Mouse (Mus musculus): Measurements from ENCODE around the gene Tspan14. TPM values are rescaled to one million over a fixed set of nuclear protein-coding genes. Genes with fewer than 3 reads are reported as not detected.

The Tspan14 gene
- 57.2 and 76.9 TPM in 2 replicates for total RNA-seq (2017)

DNA sequence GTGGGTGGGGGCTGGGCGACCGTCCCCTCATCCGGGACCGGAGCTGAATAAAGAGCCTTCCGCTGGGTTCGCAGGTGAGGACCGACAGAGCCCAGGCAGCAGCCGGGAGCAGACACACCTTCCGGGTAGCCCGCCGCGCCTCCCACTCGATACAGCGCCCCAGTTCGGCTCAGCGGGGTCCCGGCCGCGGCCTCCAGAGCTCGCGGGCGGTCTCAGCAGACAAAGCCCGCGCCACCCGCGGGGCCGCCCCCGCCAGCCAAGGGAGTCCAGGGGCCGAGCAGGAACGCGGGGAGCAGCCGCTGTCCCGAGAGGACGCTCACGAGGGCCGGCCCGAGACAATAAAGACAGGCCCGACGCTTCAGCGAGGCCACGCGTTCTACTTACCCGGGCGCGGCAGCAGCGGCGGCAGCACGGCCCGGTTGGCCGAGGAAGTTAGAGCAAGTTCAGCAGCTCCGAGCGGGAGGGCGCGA, at the start of gene Tspan14:
Gene Tspan14 (minus strand): TSS at position 416 of the 470 bp plus-strand sequence.
- ATAC-seq (replicated peaks in 1 of 2; ENCODE audit: insufficient read depth in 1 of 2, low FRiP score in 2 of 2, low TSS enrichment in 1 of 2, low read depth in 1 of 2, poor library complexity in 2 of 2, severe bottlenecking in 2 of 2): no peak

DNA sequence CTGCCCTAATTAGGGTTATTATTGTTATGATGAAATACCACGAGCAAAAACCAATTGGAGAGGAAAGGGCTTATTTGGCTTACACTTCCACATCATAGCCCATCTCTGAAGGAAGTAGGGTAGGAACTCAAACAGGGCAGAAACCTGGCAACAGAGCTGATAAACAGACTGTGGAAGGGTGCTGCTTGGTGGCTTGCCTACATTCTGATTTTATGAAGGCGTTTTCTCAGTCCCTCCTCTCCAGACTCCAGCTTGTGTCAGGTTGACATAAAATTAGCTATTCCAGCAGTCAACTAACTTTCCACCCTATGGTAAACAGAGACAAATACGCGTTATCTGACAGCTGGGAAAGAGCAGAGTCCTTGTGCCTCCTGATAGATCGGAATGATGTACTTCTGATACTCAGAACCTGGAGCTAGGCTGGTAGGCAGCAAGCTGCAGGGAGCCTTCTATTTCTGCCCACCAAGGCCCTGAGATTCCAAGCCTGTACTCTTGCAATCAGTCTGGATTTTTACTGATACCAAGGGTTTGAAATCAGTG, 48.2 kb upstream of the Tspan14 start:
- ATAC-seq (replicated peaks in 1 of 2; ENCODE audit: insufficient read depth in 1 of 2, low FRiP score in 2 of 2, low TSS enrichment in 1 of 2, low read depth in 1 of 2, poor library complexity in 2 of 2, severe bottlenecking in 2 of 2): no peak

DNA sequence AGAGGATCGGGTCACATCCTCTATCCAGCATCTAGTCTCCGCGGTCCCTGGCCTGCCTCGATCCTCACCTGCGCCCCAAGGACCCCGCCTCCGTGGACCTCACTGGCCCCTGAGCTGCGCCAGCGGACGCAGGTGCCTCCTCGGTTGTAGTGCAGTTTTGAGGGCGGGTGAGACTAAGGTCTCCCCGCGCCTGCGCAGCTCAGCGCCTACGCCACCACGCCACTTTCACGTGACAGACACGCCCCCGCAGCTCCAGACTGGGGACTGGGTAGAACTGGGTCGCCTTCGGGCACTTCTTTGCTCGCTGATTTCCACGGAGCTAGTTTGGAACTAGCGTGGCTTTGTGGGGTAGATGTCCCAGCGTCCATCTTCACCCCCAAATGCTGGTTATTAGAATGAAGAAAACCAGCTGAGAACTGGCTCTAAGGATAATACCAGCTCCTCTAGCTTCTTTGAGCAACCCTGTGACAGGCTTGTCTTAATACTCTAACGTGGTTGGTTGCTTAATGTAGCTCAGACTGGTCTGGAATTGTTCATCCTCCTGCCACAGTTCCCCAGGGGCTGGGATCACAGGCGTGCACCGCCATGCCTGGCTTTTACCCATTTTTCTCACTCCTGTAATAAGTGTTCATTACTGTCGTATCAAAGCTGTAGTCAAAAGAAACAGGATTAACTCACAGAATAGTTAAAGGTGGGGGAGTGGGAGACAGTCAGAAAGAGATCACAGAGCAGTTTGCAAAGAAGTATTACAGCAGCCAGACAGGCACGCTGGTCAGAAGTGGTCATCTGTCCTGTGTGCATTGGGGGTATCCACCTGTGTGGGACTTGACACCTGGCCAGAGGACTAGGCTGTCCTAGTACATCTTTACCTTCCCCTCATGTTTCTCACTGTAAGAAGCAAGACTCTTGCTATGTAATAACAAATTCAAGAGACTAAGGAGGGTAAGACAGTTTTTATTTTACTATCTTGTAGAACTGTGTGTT, 47.3 kb upstream of the Tspan14 start, which contains the start of gene Fam213a:
Gene Fam213a (minus strand): TSS at position 159 of the 984 bp plus-strand sequence.
- peak; percentile 95 to 96 for ATAC-seq (replicated peaks in 1 of 2; ENCODE audit: insufficient read depth in 1 of 2, low FRiP score in 2 of 2, low TSS enrichment in 1 of 2, low read depth in 1 of 2, poor library complexity in 2 of 2, severe bottlenecking in 2 of 2)

DNA sequence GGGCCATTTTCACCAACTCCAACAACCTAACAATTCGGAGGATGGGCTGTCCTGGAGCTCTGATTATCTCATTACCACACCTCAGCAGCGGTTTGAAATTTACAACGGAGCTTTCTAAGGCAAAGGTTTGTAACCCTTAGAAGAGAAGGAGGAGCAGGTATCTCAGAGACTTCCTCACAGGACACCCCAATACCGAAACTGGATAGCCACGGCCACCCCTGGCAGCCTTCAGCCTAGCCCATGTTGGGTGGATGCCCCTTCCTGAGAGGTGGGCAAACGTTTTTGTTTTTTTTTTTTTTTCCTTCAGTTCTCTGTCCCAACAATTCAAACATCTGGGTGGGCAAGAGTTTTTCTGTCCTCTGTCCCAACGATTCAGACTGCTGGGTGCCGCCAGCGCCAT, 46.5 kb upstream of the Tspan14 start:
- ATAC-seq (replicated peaks in 1 of 2; ENCODE audit: insufficient read depth in 1 of 2, low FRiP score in 2 of 2, low TSS enrichment in 1 of 2, low read depth in 1 of 2, poor library complexity in 2 of 2, severe bottlenecking in 2 of 2): no peak

DNA sequence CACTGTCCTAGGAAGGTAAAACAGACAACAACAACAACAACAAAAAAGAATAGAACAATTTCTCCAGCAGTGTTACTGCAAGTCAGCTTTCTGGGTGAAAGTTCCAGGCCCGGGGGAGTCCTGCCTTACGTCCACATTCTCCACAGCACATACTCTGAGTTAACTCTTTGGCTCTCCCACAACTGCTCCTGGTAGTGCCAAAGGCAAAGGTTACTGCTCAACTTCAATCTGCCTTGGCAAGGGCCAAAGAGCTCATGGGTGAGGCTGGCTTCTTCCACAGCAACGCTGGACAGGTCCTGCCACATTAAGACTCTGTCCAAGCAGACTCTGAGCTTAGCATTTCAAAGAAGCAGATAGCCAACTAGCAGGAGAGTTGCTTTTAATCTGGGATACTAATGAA, 45.3 kb upstream of the Tspan14 start:
- no peak for ATAC-seq (replicated peaks in 1 of 2; ENCODE audit: insufficient read depth in 1 of 2, low FRiP score in 2 of 2, low TSS enrichment in 1 of 2, low read depth in 1 of 2, poor library complexity in 2 of 2, severe bottlenecking in 2 of 2)

DNA sequence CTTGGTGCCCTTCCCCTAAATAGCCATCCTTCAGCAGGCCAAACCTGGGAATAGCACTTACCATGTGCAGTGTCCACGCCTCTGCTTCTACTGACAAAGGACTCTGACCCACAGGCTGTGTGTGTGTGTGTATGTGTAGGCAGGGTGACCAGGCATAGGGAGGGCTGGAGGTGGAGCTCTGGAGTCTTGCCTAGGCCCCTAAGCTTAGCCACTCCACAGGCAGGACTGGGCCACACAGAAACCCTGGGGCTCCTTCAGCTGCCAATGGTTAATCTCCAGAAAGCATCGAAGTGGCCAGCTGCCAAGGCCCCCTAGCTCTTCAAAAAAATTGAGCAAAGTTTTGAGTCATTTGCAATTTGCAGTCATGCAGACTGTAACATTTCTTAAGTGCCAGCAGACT, 41.5 kb upstream of the Tspan14 start:
- no peak for ATAC-seq (replicated peaks in 1 of 2; ENCODE audit: insufficient read depth in 1 of 2, low FRiP score in 2 of 2, low TSS enrichment in 1 of 2, low read depth in 1 of 2, poor library complexity in 2 of 2, severe bottlenecking in 2 of 2)

GRCm38 (mm10) chr14:41007641-41008040, 41.0 kb upstream of the Tspan14 start:
- no peak; a peak in 1 of 4 replicates for ATAC-seq (replicated peaks in 1 of 2; ENCODE audit: insufficient read depth in 1 of 2, low FRiP score in 2 of 2, low TSS enrichment in 1 of 2, low read depth in 1 of 2, poor library complexity in 2 of 2, severe bottlenecking in 2 of 2)

DNA sequence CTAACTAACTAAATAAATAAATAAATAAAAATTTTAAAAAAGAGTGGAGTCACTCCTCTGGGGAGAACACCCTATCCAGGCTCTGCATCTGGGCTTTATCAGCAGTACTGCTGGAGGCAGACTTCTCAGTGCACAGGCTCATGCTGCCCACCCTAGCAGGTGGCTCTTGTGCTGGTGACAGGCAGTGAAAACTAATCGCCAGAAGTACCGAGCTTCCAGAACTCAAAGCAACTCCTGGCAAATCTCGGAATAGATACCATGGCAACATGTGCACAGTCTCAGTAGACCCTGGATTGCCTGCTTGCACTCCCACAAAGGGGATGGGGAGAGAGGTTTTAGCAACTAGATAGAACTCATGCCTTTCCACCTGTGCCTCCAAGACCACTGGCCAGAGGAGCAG, 40.3 kb upstream of the Tspan14 start:
- ATAC-seq (replicated peaks in 1 of 2; ENCODE audit: insufficient read depth in 1 of 2, low FRiP score in 2 of 2, low TSS enrichment in 1 of 2, low read depth in 1 of 2, poor library complexity in 2 of 2, severe bottlenecking in 2 of 2): no peak; a peak in 1 of 4 replicates

- ATAC-seq (replicated peaks in 1 of 2; ENCODE audit: insufficient read depth in 1 of 2, low FRiP score in 2 of 2, low TSS enrichment in 1 of 2, low read depth in 1 of 2, poor library complexity in 2 of 2, severe bottlenecking in 2 of 2): peak; percentile 19 to 58
Observed at GRCm38 (mm10) chr14:41006263-41006662, 39.7 kb upstream of the Tspan14 start.

DNA sequence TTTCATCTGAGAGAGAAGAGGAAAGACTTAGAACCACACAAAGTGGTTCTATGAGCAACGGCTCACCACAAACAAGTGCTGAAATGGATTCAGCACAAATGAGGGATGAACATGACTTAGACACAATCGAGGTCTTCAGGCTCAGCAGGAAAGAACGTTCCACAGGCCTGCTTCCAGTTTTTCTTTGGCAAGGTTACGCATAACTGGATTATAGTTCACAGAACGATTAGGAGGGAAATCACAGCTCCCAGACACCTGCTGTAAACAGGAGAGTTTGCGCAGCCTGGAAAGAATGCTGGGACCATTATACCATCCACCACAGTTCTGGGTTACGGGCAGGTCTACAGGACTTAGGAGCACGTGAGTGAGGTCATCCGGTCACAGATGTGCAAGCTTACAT, 39.1 kb upstream of the Tspan14 start:
- no peak for ATAC-seq (replicated peaks in 1 of 2; ENCODE audit: insufficient read depth in 1 of 2, low FRiP score in 2 of 2, low TSS enrichment in 1 of 2, low read depth in 1 of 2, poor library complexity in 2 of 2, severe bottlenecking in 2 of 2)

DNA sequence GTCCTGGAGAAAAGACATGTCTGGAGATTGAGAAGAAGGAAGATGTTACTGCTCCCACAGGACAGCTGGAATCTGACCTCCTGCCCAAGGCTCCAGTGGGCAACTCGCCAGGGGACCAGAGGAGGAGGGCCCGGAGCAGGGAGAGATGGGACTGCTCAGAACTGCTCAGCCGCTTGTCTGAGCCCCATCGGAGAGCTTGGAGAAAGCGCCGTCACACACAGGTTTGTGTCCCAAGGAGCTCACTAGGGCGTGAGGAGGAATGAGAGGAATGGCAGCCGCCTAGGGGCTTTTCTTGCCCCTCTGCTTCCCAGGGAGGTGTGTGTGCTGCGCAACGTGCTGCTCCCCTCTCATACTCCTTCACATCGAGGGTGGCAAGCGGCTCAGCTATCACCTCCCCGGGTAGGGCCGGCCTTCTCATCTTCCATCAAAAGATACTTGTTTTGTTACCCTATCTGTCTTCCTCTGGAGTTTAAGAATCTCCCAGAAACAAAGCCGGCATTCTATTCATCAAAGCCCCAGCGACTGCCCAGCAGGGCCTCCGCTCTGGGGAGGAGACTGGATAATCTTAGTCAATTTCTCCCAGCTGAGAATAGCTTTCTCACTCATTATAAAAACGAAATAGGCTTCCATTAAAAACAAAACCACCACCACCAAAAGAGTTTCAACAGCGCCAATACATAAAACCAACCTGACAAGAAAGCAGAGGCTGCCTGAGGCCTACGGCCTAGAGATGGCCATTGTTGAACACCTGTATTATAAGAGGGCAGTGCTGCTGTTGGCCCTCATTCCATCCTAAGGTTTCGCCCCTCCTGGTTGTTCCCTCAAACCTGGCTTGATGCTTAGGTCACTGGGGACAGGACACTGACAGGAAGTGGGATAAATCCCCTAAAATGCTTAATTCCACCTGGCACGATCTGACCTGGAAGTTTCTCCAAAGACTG, 37.9 kb upstream of the Tspan14 start:
- ATAC-seq (replicated peaks in 1 of 2; ENCODE audit: insufficient read depth in 1 of 2, low FRiP score in 2 of 2, low TSS enrichment in 1 of 2, low read depth in 1 of 2, poor library complexity in 2 of 2, severe bottlenecking in 2 of 2): no peak

DNA sequence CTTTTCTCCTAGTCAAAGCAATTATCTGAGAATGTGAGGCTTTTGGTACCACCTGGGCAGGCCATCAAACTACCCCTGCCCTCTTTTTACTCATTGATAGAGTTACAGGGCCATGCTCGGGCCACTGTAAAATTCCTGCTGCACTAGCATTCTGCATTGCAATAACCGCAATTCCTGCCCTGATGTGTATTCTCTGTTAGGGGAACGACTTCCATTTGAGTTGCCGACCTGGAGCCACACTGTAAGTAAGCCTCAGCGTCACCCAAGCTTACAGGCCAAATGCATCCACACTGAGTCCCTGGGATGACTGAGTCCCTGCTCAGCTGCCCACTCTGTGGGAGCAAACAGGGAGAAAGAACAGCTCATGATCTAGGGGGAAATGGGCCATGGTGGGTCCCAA, 35.0 kb upstream of the Tspan14 start:
- no peak for ATAC-seq (replicated peaks in 1 of 2; ENCODE audit: insufficient read depth in 1 of 2, low FRiP score in 2 of 2, low TSS enrichment in 1 of 2, low read depth in 1 of 2, poor library complexity in 2 of 2, severe bottlenecking in 2 of 2)

DNA sequence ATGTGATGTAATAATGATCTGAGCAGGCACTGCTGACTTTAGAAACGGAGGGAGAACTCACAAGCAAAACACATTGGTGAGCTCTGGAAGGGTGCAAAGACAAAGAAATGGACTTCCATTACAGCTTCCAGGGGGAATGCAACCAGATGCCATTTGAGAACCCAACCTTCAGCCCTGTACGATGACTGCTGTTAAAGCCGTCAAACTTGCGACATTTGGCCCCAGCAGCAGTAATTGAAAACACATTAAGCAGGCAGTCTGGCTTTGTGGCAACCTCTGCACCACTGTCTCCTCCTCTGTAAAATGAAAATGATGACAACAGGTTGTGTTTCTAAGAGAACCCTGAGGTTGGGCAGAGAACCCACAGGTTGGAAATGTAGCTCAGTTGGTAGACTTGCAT, 34.2 kb upstream of the Tspan14 start:
- no peak for ATAC-seq (replicated peaks in 1 of 2; ENCODE audit: insufficient read depth in 1 of 2, low FRiP score in 2 of 2, low TSS enrichment in 1 of 2, low read depth in 1 of 2, poor library complexity in 2 of 2, severe bottlenecking in 2 of 2)

GRCm38 (mm10) chr14:40999904-41000645, 33.5 kb upstream of the Tspan14 start:
- ATAC-seq (replicated peaks in 1 of 2; ENCODE audit: insufficient read depth in 1 of 2, low FRiP score in 2 of 2, low TSS enrichment in 1 of 2, low read depth in 1 of 2, poor library complexity in 2 of 2, severe bottlenecking in 2 of 2): peak; percentile 73 to 77

DNA sequence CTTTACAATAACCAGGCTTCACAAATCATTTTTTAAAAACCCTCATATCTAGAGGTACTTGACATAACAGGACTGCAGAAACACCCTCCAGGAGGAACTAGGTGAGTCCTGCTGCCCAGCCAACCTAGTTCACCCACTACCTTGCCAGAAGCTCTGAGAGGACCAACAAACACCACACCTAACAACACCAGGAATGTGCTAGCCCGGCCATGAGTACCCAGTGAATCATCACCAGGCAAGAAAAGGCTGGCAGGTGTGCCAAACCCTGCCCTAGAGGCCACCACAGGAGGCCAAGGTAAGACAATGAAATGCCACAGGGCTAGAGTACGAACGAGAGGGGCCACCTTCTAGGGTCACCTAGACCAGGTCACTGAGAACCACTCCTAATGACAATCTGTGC, 29.6 kb upstream of the Tspan14 start:
- no peak for ATAC-seq (replicated peaks in 1 of 2; ENCODE audit: insufficient read depth in 1 of 2, low FRiP score in 2 of 2, low TSS enrichment in 1 of 2, low read depth in 1 of 2, poor library complexity in 2 of 2, severe bottlenecking in 2 of 2)

- ATAC-seq (replicated peaks in 1 of 2; ENCODE audit: insufficient read depth in 1 of 2, low FRiP score in 2 of 2, low TSS enrichment in 1 of 2, low read depth in 1 of 2, poor library complexity in 2 of 2, severe bottlenecking in 2 of 2): peak; percentile 9 to 37; a peak in 1 of 4 replicates
Observed at GRCm38 (mm10) chr14:40992464-40992863, 25.9 kb upstream of the Tspan14 start.

DNA sequence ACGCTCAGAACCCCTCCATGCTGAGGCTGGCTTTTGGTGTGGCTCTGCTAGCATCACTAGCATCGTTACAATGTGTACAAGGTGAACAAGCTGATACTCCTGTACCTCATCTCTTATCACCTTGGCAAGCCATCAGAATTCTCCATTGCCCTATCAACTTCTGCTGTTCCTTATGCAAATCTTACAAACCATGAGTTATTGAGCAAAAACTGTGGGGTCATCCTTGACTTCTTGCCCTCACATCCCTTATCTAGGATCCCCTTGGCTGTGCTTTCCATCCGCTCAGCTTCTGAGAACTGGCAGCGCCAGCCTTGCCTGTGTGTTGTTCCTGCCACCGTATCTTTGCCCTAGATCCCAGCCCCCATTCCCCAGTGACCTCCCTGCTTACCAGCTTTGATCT, 22.2 kb upstream of the Tspan14 start:
- ATAC-seq (replicated peaks in 1 of 2; ENCODE audit: insufficient read depth in 1 of 2, low FRiP score in 2 of 2, low TSS enrichment in 1 of 2, low read depth in 1 of 2, poor library complexity in 2 of 2, severe bottlenecking in 2 of 2): no peak

Data from hematopoietic stem cell, adult 5-6 weeks (primary cell).